Mouse (Mus musculus): ENCODE results near the gene Irgm1. TPM values are rescaled to one million over a fixed set of nuclear protein-coding genes. Genes with fewer than 3 reads are reported as not detected.

Gene Irgm1
- polyA plus RNA-seq, 1 experiment from 2014 or later, result 7.1 TPM

GRCm38 (mm10) chr11:48816281-48816781, 55.2 kb downstream of the Irgm1 start:
- Histone ChIP-seq H3K27me3 (no peaks in the 10 kb centered on the region), H3K9ac (peak overlapping the region; percentile 73)
- 3% methylated on average over 22 of the region's 23 CpGs for WGBS

GRCm38 (mm10) chr11:48815851-48816250, 55.6 kb downstream of the Irgm1 start:
- Histone ChIP-seq H3K36me3 (peaks cover 21% of the 10 kb centered on the region), H3K4me1 (peaks cover 19% of the 10 kb centered on the region), H3K4me3 (peak overlapping the region; percentile 68), H3K9ac (0 out of 2 replicates have a peak overlapping the region, but pooled peaks have one; percentile 73), H3K9me3 (no peaks in the 10 kb centered on the region), H3K27ac (no peak overlapping the region), H3K4me2 (peak overlapping the region; percentile 83), H3K27me3 (no peaks in the 10 kb centered on the region)
- ATAC-seq (ENCODE audit: insufficient number of reproducible peaks, low FRiP score, low TSS enrichment, low read depth), result no peak
- 75% methylated on average over 16 of the region's 16 CpGs for WGBS

More at GRCm38 (mm10) chr11:48816281-48816781, 55.2 kb downstream of the Irgm1 start:
- Histone ChIP-seq H3K4me2 (peak overlapping the region; percentile 83), H3K36me3 (peaks cover 16% of the 10 kb centered on the region), H3K4me3 (peak overlapping the region; percentile 68), H3K9me3 (no peaks in the 10 kb centered on the region), H3K4me1 (peaks cover 19% of the 10 kb centered on the region), H3K27ac (peak overlapping the region; percentile 98)
- ATAC-seq (ENCODE audit: insufficient number of reproducible peaks, low FRiP score, low TSS enrichment, low read depth), result 0 out of 2 replicates have a peak, but pooled peaks have one; percentile 7

- Histone ChIP-seq H3K27ac (no peak overlapping the region), H3K4me3 (no peak overlapping the region), H3K27me3 (no peaks in the 10 kb centered on the region), H3K4me2 (no peak overlapping the region), H3K9ac (no peak overlapping the region), H3K9me3 (no peaks in the 10 kb centered on the region), H3K4me1 (peaks cover 22% of the 10 kb centered on the region), H3K36me3 (peaks cover 41% of the 10 kb centered on the region)
- ATAC-seq (ENCODE audit: insufficient number of reproducible peaks, low FRiP score, low TSS enrichment, low read depth), result no peak
Observed at GRCm38 (mm10) chr11:48813782-48814181, 57.7 kb downstream of the Irgm1 start.

Other genes with a start within 250 kb of the Irgm1 start
- gene Rack1, start 71.4 kb downstream of the Irgm1 start, polyA plus RNA-seq (2015; fragmentation: Nextera tagmentation; extraction: Ambion mirVana), result 646 and 717 TPM in 2 replicates
- 5.6 and 7.8 TPM in 2 replicates for gene Trim41, start 54.3 kb downstream of the Irgm1 start, polyA plus RNA-seq (2015; fragmentation: Nextera tagmentation; extraction: Ambion mirVana)
- 2.0 and 2.8 TPM in 2 replicates for gene Trim7, start 45.5 kb downstream of the Irgm1 start, polyA plus RNA-seq (2015; fragmentation: Nextera tagmentation; extraction: Ambion mirVana)
- gene Gm12184, start 45.0 kb downstream of the Irgm1 start, polyA plus RNA-seq (2015; fragmentation: Nextera tagmentation; extraction: Ambion mirVana), result 2.0 and 3.0 TPM in 2 replicates
- gene Gm5431, start 30.5 kb upstream of the Irgm1 start, polyA plus RNA-seq (2015; fragmentation: Nextera tagmentation; extraction: Ambion mirVana), result 0.33 and 0.36 TPM in 2 replicates
- gene Psme2b, start 74.5 kb upstream of the Irgm1 start, polyA plus RNA-seq (2015; fragmentation: Nextera tagmentation; extraction: Ambion mirVana), result 3.1 and 3.7 TPM in 2 replicates
- not detected in 2 replicates for gene Olfr56, start 107.2 kb upstream of the Irgm1 start, polyA plus RNA-seq (2015; fragmentation: Nextera tagmentation; extraction: Ambion mirVana)
- 0.64 and 0.66 TPM in 2 replicates for gene 9930111J21Rik1, start 107.7 kb upstream of the Irgm1 start, polyA plus RNA-seq (2015; fragmentation: Nextera tagmentation; extraction: Ambion mirVana)
- gene Gm12185, start 120.5 kb upstream of the Irgm1 start, polyA plus RNA-seq (2015; fragmentation: Nextera tagmentation; extraction: Ambion mirVana), result not detected in 2 replicates
- gene Tgtp1, start 122.5 kb upstream of the Irgm1 start, polyA plus RNA-seq (2015; fragmentation: Nextera tagmentation; extraction: Ambion mirVana), result 0.31 and 0.82 TPM in 2 replicates
- 0.83 and 1.1 TPM in 2 replicates for gene 9930111J21Rik2, start 179.6 kb upstream of the Irgm1 start, polyA plus RNA-seq (2015; fragmentation: Nextera tagmentation; extraction: Ambion mirVana)
- gene Tgtp2, start 192.5 kb upstream of the Irgm1 start, polyA plus RNA-seq (2015; fragmentation: Nextera tagmentation; extraction: Ambion mirVana), result 0.13 TPM in 1 of 2 replicates, not detected in the other
- 1.4 and 1.7 TPM in 2 replicates for gene Ifi47, start 204.9 kb upstream of the Irgm1 start, polyA plus RNA-seq (2015; fragmentation: Nextera tagmentation; extraction: Ambion mirVana)
- gene Olfr1396, start 243.2 kb upstream of the Irgm1 start, polyA plus RNA-seq (2015; fragmentation: Nextera tagmentation; extraction: Ambion mirVana), result not detected in 2 replicates